Mouse (Mus musculus) hindbrain, embryonic 13.5 days (tissue): ENCODE measurements at regions not wholly inside any gene's neighbourhood (a gene's known extent, or its start where the extent isn't known, plus 50 kb on each side); places are given as distances from the start of the nearest gene placed in this dataset.
"Not testable (repeated sequence)": the region's sequence is repeated elsewhere in the genome, so short reads cannot be mapped to it uniquely, and the experiment has no call there.

ENCODE experiments used
- ATAC-seq: fragments of 200-750 bp; cut with Nextera tagmentation; 2 replicates; pipeline ENCODE4 v1.8.0; 2017; ENCODE audit warnings: moderate TSS enrichment; ENCODE audit not compliant: low FRiP score
- H3K27ac ChIP-seq: fragments of 300-500 bp; sonication (generic); 2 replicates; pipeline ENCODE4 v1.5.1; 2015; ENCODE audit warnings: inconsistent platforms, mild to moderate bottlenecking, moderate library complexity
- H3K27me3 ChIP-seq: fragments of 300-500 bp; sonication (generic); 2 replicates; pipeline ENCODE4 v1.6.1; 2015; ENCODE audit warnings: mild to moderate bottlenecking, inconsistent platforms
- H3K36me3 ChIP-seq: fragments of 300-500 bp; sonication (generic); 2 replicates; pipeline ENCODE4 v1.6.1; 2015; ENCODE audit warnings: mild to moderate bottlenecking, inconsistent platforms
- H3K4me1 ChIP-seq: fragments of 300-500 bp; sonication (generic); replicated peaks from 2 replicates; pipeline ENCODE4 v1.6.1; 2015; ENCODE audit warnings: inconsistent platforms
- H3K4me2 ChIP-seq: fragments of 300-500 bp; sonication (generic); 2 replicates; pipeline ENCODE4 v1.6.1; 2015; ENCODE audit warnings: inconsistent platforms, mild to moderate bottlenecking, moderate library complexity
- H3K4me3 ChIP-seq: fragments of 300-500 bp; sonication (generic); 2 replicates; pipeline ENCODE4 v1.5.1; 2015; ENCODE audit warnings: mild to moderate bottlenecking, inconsistent platforms
- H3K9ac ChIP-seq: fragments of 300-500 bp; sonication (generic); 2 replicates; pipeline ENCODE4 v1.6.1; 2015; ENCODE audit warnings: mild to moderate bottlenecking, inconsistent platforms
- H3K9me3 ChIP-seq: fragments of 300-500 bp; sonication (generic); 2 replicates; pipeline ENCODE4 v1.6.1; 2016; ENCODE audit warnings: inconsistent platforms
- WGBS: fragments of 180-500 bp; shearing (Covaris S2); methylation state at CpG from one replicate; pipeline ENCODE4 v1.1.7; 2015; 5-methylcytosine and 5-hydroxymethylcytosine counted together

- Histone ChIP-seq H3K4me2 (no peak overlapping the region), H3K4me1 (no peaks in the 10 kb centered on the region), H3K9me3 (no peaks in the 10 kb centered on the region), H3K36me3 (no peaks in the 10 kb centered on the region), H3K9ac (no peak overlapping the region), H3K27me3 (no peaks in the 10 kb centered on the region), H3K27ac (no peak overlapping the region), H3K4me3 (no peak overlapping the region)
- no peak for ATAC-seq
- WGBS = 86% methylated on average over 2 of the region's 2 CpGs
Observed at GRCm38 (mm10) chr4:81611191-81611590, 168.6 kb upstream of the Mpdz start.

- Histone ChIP-seq H3K4me2 (no peak overlapping the region), H3K9me3 (no peaks in the 10 kb centered on the region), H3K4me3 (no peak overlapping the region), H3K9ac (no peak overlapping the region), H3K27ac (no peak overlapping the region), H3K36me3 (no peaks in the 10 kb centered on the region), H3K4me1 (no peaks in the 10 kb centered on the region), H3K27me3 (no peaks in the 10 kb centered on the region)
- ATAC-seq = no peak
- WGBS = 92% methylated on average over 5 of the region's 5 CpGs
Observed at GRCm38 (mm10) chr4:81600396-81600795, 157.8 kb upstream of the Mpdz start.

- Histone ChIP-seq H3K9ac (no peak overlapping the region), H3K4me1 (no peaks in the 10 kb centered on the region), H3K27ac (no peak overlapping the region), H3K27me3 (no peaks in the 10 kb centered on the region), H3K36me3 (no peaks in the 10 kb centered on the region), H3K4me3 (no peak overlapping the region), H3K4me2 (no peak overlapping the region), H3K9me3 (no peaks in the 10 kb centered on the region)
- WGBS = 93% methylated on average over 4 of the region's 4 CpGs
- no peak for ATAC-seq
Observed at GRCm38 (mm10) chr4:81597390-81597789, 154.8 kb upstream of the Mpdz start.

GRCm38 (mm10) chr4:81593431-81593830, 150.8 kb upstream of the Mpdz start:
- not testable (repeated sequence) for H3K36me3 ChIP-seq, H3K4me1 ChIP-seq, H3K27me3 ChIP-seq, H3K4me3 ChIP-seq, H3K4me2 ChIP-seq, H3K9me3 ChIP-seq, ATAC-seq, H3K27ac ChIP-seq, H3K9ac ChIP-seq
- 93% methylated on average over 3 of the region's 3 CpGs for WGBS

- WGBS = 70% methylated on average over 2 of the region's 2 CpGs
- Histone ChIP-seq H3K27ac (no peak overlapping the region), H3K9me3 (no peaks in the 10 kb centered on the region), H3K9ac (no peak overlapping the region), H3K36me3 (no peaks in the 10 kb centered on the region), H3K4me2 (no peak overlapping the region), H3K27me3 (no peaks in the 10 kb centered on the region), H3K4me1 (peaks cover 17% of the 10 kb centered on the region), H3K4me3 (no peak overlapping the region)
- no peak for ATAC-seq
Observed at GRCm38 (mm10) chr4:81582546-81582945, 139.9 kb upstream of the Mpdz start.

GRCm38 (mm10) chr4:81580553-81580952, 137.9 kb upstream of the Mpdz start:
- no peaks in the 10 kb centered on the region for H3K36me3 ChIP-seq
- WGBS = 64% methylated on average over 8 of the region's 8 CpGs
- no peak overlapping the region for H3K4me3 ChIP-seq
- no peak overlapping the region for H3K4me2 ChIP-seq
- no peak overlapping the region for H3K9ac ChIP-seq
- peaks cover 17% of the 10 kb centered on the region for H3K4me1 ChIP-seq
- H3K27ac ChIP-seq = 0 out of 2 replicates have a peak overlapping the region, but pooled peaks have one; percentile 40
- no peaks in the 10 kb centered on the region for H3K9me3 ChIP-seq
- H3K27me3 ChIP-seq = no peaks in the 10 kb centered on the region
- no peak for ATAC-seq

- H3K4me3 ChIP-seq = no peak overlapping the region
- H3K9ac ChIP-seq = no peak overlapping the region
- no peak for ATAC-seq
- H3K27ac ChIP-seq = peak overlapping the region; percentile 77
- H3K4me2 ChIP-seq = no peak overlapping the region
- no peaks in the 10 kb centered on the region for H3K27me3 ChIP-seq
- WGBS = 37% methylated on average over 8 of the region's 8 CpGs
- H3K9me3 ChIP-seq = no peaks in the 10 kb centered on the region
- peaks cover 17% of the 10 kb centered on the region for H3K4me1 ChIP-seq
- H3K36me3 ChIP-seq = no peaks in the 10 kb centered on the region
Observed at GRCm38 (mm10) chr4:81579389-81580110, 136.9 kb upstream of the Mpdz start.

- peak; percentile 72 for ATAC-seq
- no peak overlapping the region for H3K4me2 ChIP-seq
Observed at GRCm38 (mm10) chr4:81578981-81579380, 136.4 kb upstream of the Mpdz start.

GRCm38 (mm10) chr4:81573771-81574170, 131.2 kb upstream of the Mpdz start:
- no peaks in the 10 kb centered on the region for H3K9me3 ChIP-seq
- 36% methylated on average over 5 of the region's 5 CpGs for WGBS
- no peak overlapping the region for H3K9ac ChIP-seq
- H3K27me3 ChIP-seq = no peaks in the 10 kb centered on the region
- ATAC-seq = peak; percentile 72
- peaks cover 8% of the 10 kb centered on the region for H3K4me1 ChIP-seq
- H3K36me3 ChIP-seq = no peaks in the 10 kb centered on the region
- peak overlapping the region; percentile 31; the same call in 1 of the 2 replicates for H3K27ac ChIP-seq
- H3K4me3 ChIP-seq = no peak overlapping the region
- H3K4me2 ChIP-seq = no peak overlapping the region

More at GRCm38 (mm10) chr4:81578981-81579380, 136.4 kb upstream of the Mpdz start:
- Histone ChIP-seq H3K36me3 (no peaks in the 10 kb centered on the region), H3K4me1 (peaks cover 17% of the 10 kb centered on the region), H3K9ac (no peak overlapping the region), H3K27ac (peak overlapping the region; percentile 77), H3K27me3 (no peaks in the 10 kb centered on the region), H3K9me3 (no peaks in the 10 kb centered on the region), H3K4me3 (no peak overlapping the region)
- 35% methylated on average over 6 of the region's 6 CpGs for WGBS

GRCm38 (mm10) chr4:81570736-81571135, 128.1 kb upstream of the Mpdz start:
- ATAC-seq = no peak
- Histone ChIP-seq H3K36me3 (no peaks in the 10 kb centered on the region), H3K4me1 (peaks cover 31% of the 10 kb centered on the region), H3K4me2 (no peak overlapping the region), H3K9ac (no peak overlapping the region), H3K4me3 (no peak overlapping the region), H3K9me3 (no peaks in the 10 kb centered on the region), H3K27ac (no peak overlapping the region; the same call in 1 of the 2 replicates), H3K27me3 (no peaks in the 10 kb centered on the region)
- 76% methylated on average over 4 of the region's 4 CpGs for WGBS

- H3K9ac ChIP-seq = no peak overlapping the region
- H3K27ac ChIP-seq = no peak overlapping the region
- no peaks in the 10 kb centered on the region for H3K9me3 ChIP-seq
- H3K27me3 ChIP-seq = no peaks in the 10 kb centered on the region
- peaks cover 36% of the 10 kb centered on the region for H3K4me1 ChIP-seq
- 58% methylated on average over 3 of the region's 3 CpGs for WGBS
- H3K36me3 ChIP-seq = no peaks in the 10 kb centered on the region
- no peak overlapping the region for H3K4me2 ChIP-seq
- ATAC-seq = no peak
- H3K4me3 ChIP-seq = no peak overlapping the region
Observed at GRCm38 (mm10) chr4:81569531-81569930, 126.9 kb upstream of the Mpdz start.

GRCm38 (mm10) chr4:81568404-81568803, 125.8 kb upstream of the Mpdz start:
- no peak for ATAC-seq
- Histone ChIP-seq H3K27ac (peak overlapping the region; percentile 72), H3K36me3 (no peaks in the 10 kb centered on the region), H3K9ac (no peak overlapping the region), H3K27me3 (no peaks in the 10 kb centered on the region), H3K4me3 (no peak overlapping the region), H3K4me1 (peaks cover 35% of the 10 kb centered on the region), H3K9me3 (no peaks in the 10 kb centered on the region), H3K4me2 (no peak overlapping the region)
- WGBS = 50% methylated on average over 6 of the region's 6 CpGs

- Histone ChIP-seq H3K36me3 (no peaks in the 10 kb centered on the region), H3K4me3 (no peak overlapping the region), H3K9me3 (no peaks in the 10 kb centered on the region), H3K27me3 (no peaks in the 10 kb centered on the region), H3K9ac (no peak overlapping the region), H3K27ac (peak overlapping the region; percentile 86), H3K4me1 (peaks cover 36% of the 10 kb centered on the region), H3K4me2 (no peak overlapping the region)
- ATAC-seq = peak; percentile 97
- WGBS = 20% methylated on average over 5 of the region's 5 CpGs
Observed at GRCm38 (mm10) chr4:81567928-81568327, 125.3 kb upstream of the Mpdz start.
